Mouse (Mus musculus) cerebellum, postnatal 14 days (tissue): ENCODE data around the gene Tbc1d8.

ENCODE experiments used
- DNase-seq, 2 experiments: peaks; one replicate each; pipeline ENCODE4 v3.0.0; 2021; ENCODE audit warnings: mixed read lengths in 2 of 2

Gene Tbc1d8

DNA sequence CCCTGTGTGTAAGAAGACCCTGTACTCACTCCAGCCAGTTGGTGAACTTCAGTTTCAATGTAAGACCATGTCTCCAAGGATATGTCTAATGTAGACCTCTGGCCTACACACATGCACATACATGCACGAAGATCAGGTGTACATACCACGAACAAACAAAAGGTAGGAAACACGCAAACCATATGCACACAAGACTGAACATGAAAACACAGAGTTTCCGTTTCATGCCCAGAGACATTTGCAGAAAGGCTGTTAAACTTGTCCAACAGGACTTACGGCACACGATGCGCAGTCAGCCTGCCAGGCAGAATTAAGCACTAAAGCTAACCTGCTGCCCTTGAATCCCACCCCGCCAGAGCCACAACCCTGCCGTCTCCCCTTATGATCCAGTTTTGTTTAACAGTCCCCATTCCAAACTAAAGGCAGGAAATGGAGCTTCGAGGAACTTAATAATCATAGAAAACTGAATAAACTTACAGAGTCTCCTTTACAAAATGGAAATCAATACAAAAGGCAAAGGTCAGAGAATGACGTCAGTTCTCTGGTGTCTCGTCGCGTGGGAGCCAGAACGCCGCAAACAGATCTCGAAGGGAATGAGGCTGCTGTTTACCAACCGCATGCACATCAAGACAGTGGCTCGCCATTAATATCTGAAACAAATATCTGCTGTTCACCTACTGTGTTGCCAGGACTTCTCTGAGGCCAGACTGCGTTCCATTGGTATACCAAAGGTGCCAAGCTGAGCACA lies 33.1 kb downstream of the Tbc1d8 start:
- DNase-seq: no peak

DNA sequence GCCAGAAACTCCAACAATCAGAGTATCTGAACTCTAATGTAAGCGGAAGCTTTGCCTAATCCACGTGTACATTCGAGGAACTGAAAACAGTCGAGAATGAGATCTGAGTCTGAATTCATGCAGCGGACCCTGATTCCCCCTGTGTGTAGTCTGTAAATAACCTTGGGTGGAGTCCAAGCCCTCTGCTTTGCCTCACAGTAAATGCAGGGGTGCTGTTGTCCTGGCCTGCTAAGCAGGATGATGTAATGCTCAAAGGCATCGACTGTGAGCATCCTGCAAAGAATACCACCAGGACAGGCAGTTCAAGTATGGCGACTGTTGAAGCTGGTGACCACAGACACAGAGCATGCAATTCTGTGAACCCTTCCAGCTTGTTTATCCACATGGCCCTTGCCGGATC lies 34.8 kb downstream of the Tbc1d8 start:
- DNase-seq: peak; percentile 41 to 49

GRCm38 (mm10) chr1:39441686-39442085 lies 36.9 kb downstream of the Tbc1d8 start:
- no peak for DNase-seq

GRCm38 (mm10) chr1:39439661-39440548 lies 38.6 kb downstream of the Tbc1d8 start:
- DNase-seq: peak; percentile 61 to 64

DNA sequence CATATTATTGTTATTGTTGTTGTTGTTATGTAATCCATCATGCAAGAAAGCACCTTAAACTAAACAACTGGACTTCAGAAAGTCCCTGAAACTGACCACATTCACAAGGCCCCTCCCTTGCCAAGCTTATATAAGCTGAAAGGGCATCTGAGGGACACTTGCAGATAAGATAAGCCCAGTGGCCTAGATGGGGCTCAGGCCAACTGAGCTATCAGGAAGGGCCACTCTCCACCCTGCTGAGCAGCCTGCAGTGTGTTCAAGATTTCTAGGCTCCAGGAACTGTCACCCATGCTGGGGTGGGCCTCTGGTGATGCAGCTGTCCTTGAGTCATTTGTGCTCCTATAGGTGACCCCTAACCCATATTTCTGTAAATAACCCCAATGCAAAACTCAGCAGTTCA lies 39.9 kb downstream of the Tbc1d8 start:
- DNase-seq: no peak

GRCm38 (mm10) chr1:39434264-39434663 lies 44.3 kb downstream of the Tbc1d8 start:
- no peak for DNase-seq

DNA sequence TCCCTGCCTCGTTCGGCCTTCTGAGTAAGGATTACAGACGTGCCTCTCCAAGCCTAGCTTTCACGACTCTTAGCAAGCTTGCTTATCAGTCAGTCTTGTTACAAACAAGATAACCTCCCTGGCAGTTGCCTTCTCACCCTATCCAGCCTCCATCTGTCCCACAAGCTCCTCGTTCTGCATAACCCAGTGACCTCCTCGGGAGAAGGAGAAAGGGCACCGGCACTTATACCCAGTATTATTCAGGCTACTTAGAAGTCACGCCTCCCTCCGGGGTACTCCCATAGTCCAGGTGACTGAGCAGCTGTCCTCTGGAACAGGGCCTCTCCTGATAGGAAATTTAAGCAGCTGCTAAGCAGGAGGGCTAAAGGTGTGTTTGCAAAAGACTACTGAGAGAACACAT lies 48.5 kb downstream of the Tbc1d8 start:
- DNase-seq: no peak

DNA sequence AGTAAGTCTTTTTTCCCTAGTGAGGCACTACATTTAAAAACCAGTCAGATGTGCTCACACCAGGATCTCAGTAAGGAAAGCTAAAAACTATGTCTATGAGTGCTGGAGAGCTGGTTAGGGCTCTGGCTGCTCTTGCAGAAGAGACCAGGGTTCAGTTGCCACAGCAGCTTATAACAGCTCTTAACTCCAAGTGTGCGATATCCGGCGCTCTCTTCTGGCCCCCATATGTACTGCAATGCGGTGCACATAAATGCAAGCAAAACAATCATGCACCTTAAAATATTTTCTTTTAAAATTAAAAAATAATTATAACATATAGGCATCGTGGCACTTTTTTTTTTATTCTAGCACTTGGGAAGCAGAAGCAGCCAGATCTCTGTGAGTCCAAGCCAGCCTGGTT lies 49.5 kb downstream of the Tbc1d8 start:
- DNase-seq: no peak

DNA sequence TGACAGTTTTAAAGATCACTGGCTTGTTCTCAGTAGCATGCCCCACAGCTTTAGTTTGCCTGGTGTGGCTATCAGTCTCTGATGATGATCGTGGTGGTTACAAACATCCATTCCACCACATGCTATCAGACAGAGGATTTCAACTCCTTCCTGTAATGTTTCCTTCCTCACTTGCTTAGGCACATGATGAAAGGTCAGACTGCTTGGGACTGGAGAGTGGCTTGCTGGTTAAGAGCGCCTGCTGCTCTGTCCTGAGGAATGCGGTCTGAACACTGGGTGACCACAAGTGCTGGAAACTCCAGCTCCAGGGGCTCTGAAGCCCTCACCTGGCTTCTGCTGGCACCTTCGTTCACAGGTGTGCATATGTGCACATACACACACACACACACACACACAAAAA lies 50.3 kb downstream of the Tbc1d8 start:
- DNase-seq: no peak

DNA sequence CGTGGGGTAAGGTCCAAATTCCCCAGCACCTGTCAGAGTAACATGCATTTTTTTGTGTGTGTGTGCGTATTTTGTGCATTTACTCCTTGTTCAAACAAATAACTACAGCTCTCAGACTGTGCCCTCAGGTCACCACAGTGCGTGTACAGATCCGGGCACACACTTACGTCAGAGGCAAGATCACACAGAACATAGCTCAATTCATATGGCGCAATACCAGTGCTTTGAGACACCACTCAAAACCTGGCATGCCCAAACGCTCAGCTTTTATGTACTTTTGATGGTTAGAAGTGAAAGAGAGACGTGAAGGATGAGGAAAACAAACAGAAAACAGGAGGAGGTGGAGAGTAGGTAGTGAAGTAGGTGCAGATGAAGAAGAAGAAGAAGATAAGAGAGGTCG lies 53.1 kb downstream of the Tbc1d8 start:
- no peak for DNase-seq

GRCm38 (mm10) chr1:39420987-39421386 lies 57.6 kb downstream of the Tbc1d8 start:
- no peak for DNase-seq

DNA sequence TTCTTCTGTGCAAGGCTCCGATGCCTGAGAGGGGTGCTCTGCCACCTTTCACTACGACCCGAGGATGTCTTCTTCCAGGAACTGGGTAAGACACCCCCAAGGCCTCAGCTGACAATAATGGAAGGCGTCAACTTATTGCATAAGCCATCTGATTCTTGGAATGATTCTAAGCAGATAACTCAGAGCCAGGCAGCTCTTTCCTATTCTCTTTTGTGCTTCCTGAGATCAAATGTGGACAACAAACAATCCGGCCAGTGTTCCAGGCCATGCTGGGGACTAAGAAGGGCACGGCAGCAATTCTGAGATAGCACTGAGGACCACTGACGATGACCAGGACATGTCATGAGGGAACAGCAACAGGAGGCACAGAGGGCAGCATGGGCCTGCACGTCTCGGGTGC lies 59.7 kb downstream of the Tbc1d8 start:
- no peak for DNase-seq

- peak in 1 of 2 experiments; percentile 40 for DNase-seq
Measured at GRCm38 (mm10) chr1:39417817-39418216, 60.7 kb downstream of the Tbc1d8 start.

- no peak for DNase-seq
Measured at GRCm38 (mm10) chr1:39410085-39410821, 68.3 kb downstream of the Tbc1d8 start.

DNA sequence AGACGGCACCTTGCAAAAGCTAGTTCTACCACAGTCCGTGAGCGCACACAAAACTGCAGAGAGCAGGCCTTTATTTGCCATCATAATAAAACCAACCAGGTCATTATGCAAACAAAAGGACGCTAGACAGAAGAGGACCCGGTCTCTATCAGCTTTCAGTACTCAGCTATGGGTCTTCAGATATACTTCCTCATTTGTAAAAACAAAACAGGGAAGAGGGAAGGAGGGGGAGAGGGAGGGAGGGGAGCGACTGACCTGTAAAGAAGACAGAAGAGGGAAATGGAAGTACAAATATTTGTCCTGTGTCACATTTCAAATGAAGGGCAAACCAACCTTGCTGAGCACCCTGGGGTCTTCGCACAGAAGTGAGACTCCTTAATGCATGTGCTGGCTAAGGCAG lies 69.9 kb downstream of the Tbc1d8 start:
- DNase-seq: no peak

DNA sequence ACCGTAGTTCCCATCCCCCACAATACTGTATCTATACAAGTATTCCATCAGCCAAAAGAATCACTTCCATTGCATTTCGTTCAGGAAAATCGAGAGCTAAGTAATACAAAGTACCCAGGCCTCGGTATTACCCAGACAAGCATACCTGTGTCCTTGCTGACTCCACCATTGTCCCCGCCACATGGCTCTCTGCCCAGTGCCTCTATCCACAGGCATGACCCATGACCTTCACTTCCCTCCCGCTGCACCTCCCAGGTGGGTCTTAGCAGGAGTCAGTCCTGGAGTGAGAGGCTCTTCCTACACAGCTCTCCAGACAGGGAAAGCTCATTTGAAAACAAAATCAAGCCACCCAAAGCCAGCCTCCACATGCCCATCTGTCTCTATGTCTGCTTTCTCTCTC lies 70.4 kb downstream of the Tbc1d8 start:
- no peak for DNase-seq

- no peak for DNase-seq
Measured at GRCm38 (mm10) chr1:39407108-39407507, 71.4 kb downstream of the Tbc1d8 start.

- DNase-seq: no peak
Measured at GRCm38 (mm10) chr1:39400173-39400572, 78.4 kb downstream of the Tbc1d8 start.

GRCm38 (mm10) chr1:39399228-39399627 lies 79.3 kb downstream of the Tbc1d8 start:
- DNase-seq: no peak

- no peak for DNase-seq
Measured at GRCm38 (mm10) chr1:39398284-39398683, 80.3 kb downstream of the Tbc1d8 start.

DNA sequence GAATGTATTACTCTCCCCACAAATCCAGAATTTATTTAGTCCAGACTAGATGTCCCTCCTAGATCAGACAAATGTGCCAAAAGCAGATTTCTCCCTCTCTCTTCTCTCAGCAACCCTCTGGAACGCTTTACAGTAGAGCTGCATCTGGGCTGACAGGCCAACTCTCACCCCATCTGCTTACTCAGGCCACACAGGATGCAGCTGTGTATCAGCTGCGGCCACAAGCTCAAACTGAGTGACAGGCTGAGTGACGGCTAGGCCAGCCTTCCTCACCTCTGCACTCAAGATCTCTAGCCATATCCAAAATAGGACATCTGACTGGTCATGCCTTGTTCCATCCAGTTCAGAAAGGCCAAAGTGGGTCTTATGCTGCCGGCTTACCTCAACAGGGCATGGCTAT lies 82.2 kb downstream of the Tbc1d8 start:
- DNase-seq: no peak

DNA sequence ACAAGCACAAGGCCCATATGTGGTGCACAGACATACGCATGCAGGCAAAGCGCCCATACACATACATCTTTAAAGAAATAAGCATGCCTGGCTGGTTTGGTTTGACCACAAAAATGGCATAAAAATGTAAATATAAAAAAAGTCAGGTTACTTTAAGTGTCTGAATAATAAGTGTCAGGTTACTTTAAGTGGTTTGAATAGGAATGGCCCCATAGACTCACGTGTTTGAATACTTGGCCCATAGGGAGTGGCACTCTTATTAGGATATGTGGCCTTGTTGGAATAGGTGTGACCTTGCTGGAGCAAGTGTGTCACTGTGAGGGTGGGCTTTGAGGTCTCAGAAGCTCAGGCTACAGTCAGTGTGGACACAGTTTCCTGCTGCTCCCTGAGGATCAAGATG lies 83.9 kb downstream of the Tbc1d8 start:
- no peak for DNase-seq

DNA sequence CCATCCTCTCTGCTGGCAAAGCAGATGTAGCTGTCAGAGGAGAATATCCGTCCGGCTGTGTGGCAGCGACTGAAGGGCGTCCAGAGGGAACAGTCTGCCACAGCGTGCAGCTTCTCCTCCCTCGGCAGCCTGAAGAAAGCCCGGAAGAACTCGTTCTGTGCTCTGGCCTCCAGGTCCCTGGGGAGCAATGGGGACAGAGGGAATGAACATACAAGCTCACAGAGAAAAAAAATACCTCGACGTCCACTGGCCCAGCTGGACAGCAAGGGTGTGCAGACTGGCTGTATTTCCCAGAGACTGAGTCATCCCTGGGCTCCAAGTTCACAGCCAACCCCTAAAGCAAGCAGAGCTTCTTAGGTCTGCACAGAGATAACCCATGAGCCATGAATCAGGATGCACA lies 84.5 kb downstream of the Tbc1d8 start:
- DNase-seq: no peak
